Mouse (Mus musculus) hindbrain, embryonic 12.5 days (tissue): ENCODE measurements at regions not wholly inside any gene's neighbourhood (a gene's known extent, or its start where the extent isn't known, plus 50 kb on each side); places are given as distances from the start of the nearest gene placed in this dataset.

Source experiments
- ATAC-seq: fragments of 200-750 bp; cut with Nextera tagmentation; 2 replicates; pipeline ENCODE4 v1.8.0; 2017; ENCODE audit warnings: moderate TSS enrichment; ENCODE audit not compliant: low FRiP score
- H3K27ac ChIP-seq: fragments of 300-500 bp; sonication (generic); 2 replicates; pipeline ENCODE4 v1.5.1; 2016; ENCODE audit warnings: mild to moderate bottlenecking
- H3K27me3 ChIP-seq: fragments of 300-500 bp; sonication (generic); 2 replicates; pipeline ENCODE4 v1.6.1; 2016; ENCODE audit warnings: mild to moderate bottlenecking
- H3K36me3 ChIP-seq: fragments of 300-500 bp; sonication (generic); 2 replicates; pipeline ENCODE4 v1.6.1; 2016; ENCODE audit warnings: mild to moderate bottlenecking
- H3K4me1 ChIP-seq: fragments of 300-500 bp; sonication (generic); 2 replicates; pipeline ENCODE4 v1.6.1; 2016
- H3K4me2 ChIP-seq: fragments of 300-500 bp; sonication (generic); replicated peaks from 2 replicates; pipeline ENCODE4 v1.6.1; 2016; ENCODE audit warnings: mild to moderate bottlenecking
- H3K4me3 ChIP-seq: fragments of 300-500 bp; sonication (generic); 2 replicates; pipeline ENCODE4 v1.5.1; 2016; ENCODE audit warnings: mild to moderate bottlenecking
- H3K9ac ChIP-seq: fragments of 300-500 bp; sonication (generic); 2 replicates; pipeline ENCODE4 v1.6.1; 2016; ENCODE audit warnings: mild to moderate bottlenecking, moderate library complexity
- H3K9me3 ChIP-seq: fragments of 300-500 bp; sonication (generic); replicated peaks from 2 replicates; pipeline ENCODE4 v1.6.1; 2016; ENCODE audit warnings: mild to moderate bottlenecking
- whole genome bisulfite sequencing: fragments of 180-500 bp; shearing (Covaris S2); methylation state at CpG from one replicate; pipeline ENCODE4 v1.1.7; 2016; 5-methylcytosine and 5-hydroxymethylcytosine counted together

GRCm38 (mm10) chr2:166360786-166361185 lies 205.3 kb upstream of the Sulf2 start:
- WGBS: 64% methylated on average over 3 of the region's 3 CpGs
- no peak overlapping the region for H3K4me2 ChIP-seq
- ATAC-seq: no peak
- peaks cover 8% of the 10 kb centered on the region for H3K27me3 ChIP-seq
- peaks cover 25% of the 10 kb centered on the region for H3K4me1 ChIP-seq
- H3K4me3 ChIP-seq: no peak overlapping the region
- no peaks in the 10 kb centered on the region for H3K9me3 ChIP-seq
- H3K27ac ChIP-seq: peak overlapping the region; percentile 74
- no peaks in the 10 kb centered on the region for H3K36me3 ChIP-seq
- H3K9ac ChIP-seq: no peak overlapping the region

GRCm38 (mm10) chr2:166359995-166360394 lies 204.5 kb upstream of the Sulf2 start:
- Histone ChIP-seq H3K27me3 (peaks cover 13% of the 10 kb centered on the region), H3K4me3 (no peak overlapping the region), H3K9ac (no peak overlapping the region), H3K4me1 (peaks cover 28% of the 10 kb centered on the region), H3K9me3 (no peaks in the 10 kb centered on the region), H3K36me3 (no peaks in the 10 kb centered on the region), H3K4me2 (no peak overlapping the region), H3K27ac (peak overlapping the region; percentile 74)
- peak; percentile 78 for ATAC-seq
- WGBS: 36% methylated on average over 13 of the region's 13 CpGs

GRCm38 (mm10) chr2:166357824-166358223 lies 202.4 kb upstream of the Sulf2 start:
- H3K4me1 ChIP-seq: peaks cover 43% of the 10 kb centered on the region
- H3K27ac ChIP-seq: no peak overlapping the region

GRCm38 (mm10) chr2:166355944-166356343 lies 200.5 kb upstream of the Sulf2 start:
- Histone ChIP-seq H3K4me3 (no peak overlapping the region), H3K4me1 (peaks cover 43% of the 10 kb centered on the region)
- 74% methylated on average over 7 of the region's 7 CpGs for WGBS

More at GRCm38 (mm10) chr2:166357824-166358223, 202.4 kb upstream of the Sulf2 start:
- no peak overlapping the region for H3K9ac ChIP-seq
- peaks cover 16% of the 10 kb centered on the region for H3K27me3 ChIP-seq
- H3K4me2 ChIP-seq: no peak overlapping the region
- H3K36me3 ChIP-seq: no peaks in the 10 kb centered on the region
- ATAC-seq: no peak
- H3K4me3 ChIP-seq: no peak overlapping the region
- 62% methylated on average over 7 of the region's 7 CpGs for WGBS
- H3K9me3 ChIP-seq: no peaks in the 10 kb centered on the region

GRCm38 (mm10) chr2:166355446-166355845 lies 200.0 kb upstream of the Sulf2 start:
- H3K4me1 ChIP-seq: peaks cover 39% of the 10 kb centered on the region
- H3K27me3 ChIP-seq: peaks cover 28% of the 10 kb centered on the region
- 61% methylated on average over 6 of the region's 6 CpGs for WGBS

More at GRCm38 (mm10) chr2:166355944-166356343, 200.5 kb upstream of the Sulf2 start:
- Histone ChIP-seq H3K36me3 (no peaks in the 10 kb centered on the region), H3K27me3 (peaks cover 23% of the 10 kb centered on the region), H3K4me2 (no peak overlapping the region), H3K9me3 (no peaks in the 10 kb centered on the region), H3K27ac (0 out of 2 replicates have a peak overlapping the region, but pooled peaks have one; percentile 17), H3K9ac (no peak overlapping the region)
- no peak for ATAC-seq

GRCm38 (mm10) chr2:166354391-166354790 lies 198.9 kb upstream of the Sulf2 start:
- Histone ChIP-seq H3K4me1 (peaks cover 30% of the 10 kb centered on the region), H3K9ac (no peak overlapping the region), H3K4me3 (no peak overlapping the region), H3K27ac (no peak overlapping the region), H3K27me3 (peaks cover 34% of the 10 kb centered on the region), H3K9me3 (no peaks in the 10 kb centered on the region), H3K4me2 (no peak overlapping the region), H3K36me3 (no peaks in the 10 kb centered on the region)
- no peak for ATAC-seq
- 86% methylated on average over 4 of the region's 4 CpGs for WGBS

More at GRCm38 (mm10) chr2:166355446-166355845, 200.0 kb upstream of the Sulf2 start:
- Histone ChIP-seq H3K4me3 (no peak overlapping the region), H3K9ac (no peak overlapping the region), H3K9me3 (no peaks in the 10 kb centered on the region), H3K27ac (no peak overlapping the region), H3K4me2 (no peak overlapping the region), H3K36me3 (no peaks in the 10 kb centered on the region)
- ATAC-seq: no peak

GRCm38 (mm10) chr2:166353447-166354111 lies 198.1 kb upstream of the Sulf2 start:
- WGBS: 52% methylated on average over 12 of the region's 12 CpGs
- peak; percentile 67 for ATAC-seq
- H3K4me1 ChIP-seq: peaks cover 35% of the 10 kb centered on the region
- peaks cover 40% of the 10 kb centered on the region for H3K27me3 ChIP-seq
- H3K36me3 ChIP-seq: no peaks in the 10 kb centered on the region
- no peak overlapping the region for H3K4me3 ChIP-seq
- no peak overlapping the region for H3K9ac ChIP-seq
- 0 out of 2 replicates have a peak overlapping the region, but pooled peaks have one; percentile 31 for H3K27ac ChIP-seq
- H3K4me2 ChIP-seq: no peak overlapping the region
- no peaks in the 10 kb centered on the region for H3K9me3 ChIP-seq

- no peaks in the 10 kb centered on the region for H3K36me3 ChIP-seq
- no peak for ATAC-seq
- peaks cover 38% of the 10 kb centered on the region for H3K27me3 ChIP-seq
- no peaks in the 10 kb centered on the region for H3K9me3 ChIP-seq
- no peak overlapping the region for H3K9ac ChIP-seq
- no peak overlapping the region for H3K4me3 ChIP-seq
- H3K4me1 ChIP-seq: peaks cover 44% of the 10 kb centered on the region
- no peak overlapping the region for H3K27ac ChIP-seq
- whole genome bisulfite sequencing: 80% methylated on average over 5 of the region's 5 CpGs
- H3K4me2 ChIP-seq: no peak overlapping the region
Observed at GRCm38 (mm10) chr2:166351984-166352383, 196.5 kb upstream of the Sulf2 start.

- no peak for ATAC-seq
- Histone ChIP-seq H3K4me3 (no peak overlapping the region), H3K9ac (no peak overlapping the region), H3K27me3 (peaks cover 37% of the 10 kb centered on the region), H3K27ac (no peak overlapping the region), H3K9me3 (no peaks in the 10 kb centered on the region), H3K4me2 (no peak overlapping the region), H3K4me1 (peaks cover 48% of the 10 kb centered on the region), H3K36me3 (no peaks in the 10 kb centered on the region)
- 83% methylated on average over 9 of the region's 9 CpGs for WGBS
Observed at GRCm38 (mm10) chr2:166351581-166351980, 196.1 kb upstream of the Sulf2 start.

GRCm38 (mm10) chr2:166348654-166349053 lies 193.2 kb upstream of the Sulf2 start:
- Histone ChIP-seq H3K9me3 (no peaks in the 10 kb centered on the region), H3K36me3 (no peaks in the 10 kb centered on the region), H3K4me1 (peaks cover 57% of the 10 kb centered on the region), H3K27ac (peak overlapping the region; percentile 18; the same call in 1 of the 2 replicates), H3K27me3 (peaks cover 32% of the 10 kb centered on the region), H3K4me3 (no peak overlapping the region), H3K9ac (no peak overlapping the region), H3K4me2 (no peak overlapping the region)
- no peak for ATAC-seq
- 56% methylated on average over 10 of the region's 10 CpGs for WGBS

GRCm38 (mm10) chr2:166346421-166347182 lies 191.1 kb upstream of the Sulf2 start:
- WGBS: 37% methylated on average over 18 of the region's 18 CpGs
- H3K9ac ChIP-seq: no peak overlapping the region
- no peaks in the 10 kb centered on the region for H3K9me3 ChIP-seq
- no peaks in the 10 kb centered on the region for H3K36me3 ChIP-seq
- peak overlapping the region; percentile 56 for H3K27ac ChIP-seq
- peaks cover 34% of the 10 kb centered on the region for H3K27me3 ChIP-seq
- H3K4me2 ChIP-seq: no peak overlapping the region
- peaks cover 54% of the 10 kb centered on the region for H3K4me1 ChIP-seq
- no peak overlapping the region for H3K4me3 ChIP-seq
- ATAC-seq: peak; percentile 82

GRCm38 (mm10) chr2:166343551-166344340 lies 188.3 kb upstream of the Sulf2 start:
- no peak overlapping the region for H3K4me3 ChIP-seq
- H3K27ac ChIP-seq: peak overlapping the region; percentile 41; the same call in 1 of the 2 replicates
- no peak overlapping the region for H3K4me2 ChIP-seq
- peaks cover 50% of the 10 kb centered on the region for H3K4me1 ChIP-seq
- H3K36me3 ChIP-seq: no peaks in the 10 kb centered on the region
- 0 out of 2 replicates have a peak, but pooled peaks cover 3% of the 10 kb centered on the region for H3K9me3 ChIP-seq
- ATAC-seq: no peak
- 24% methylated on average over 10 of the region's 10 CpGs for WGBS
- H3K9ac ChIP-seq: no peak overlapping the region
- H3K27me3 ChIP-seq: peaks cover 15% of the 10 kb centered on the region
